Mouse (Mus musculus): Measurements from ENCODE around the gene Nthl1. TPM values are rescaled to one million over a fixed set of nuclear protein-coding genes. Genes with fewer than 3 reads are reported as not detected.

Gene Nthl1
- polyA plus RNA-seq, 1 experiment, result 9.8 TPM

DNA sequence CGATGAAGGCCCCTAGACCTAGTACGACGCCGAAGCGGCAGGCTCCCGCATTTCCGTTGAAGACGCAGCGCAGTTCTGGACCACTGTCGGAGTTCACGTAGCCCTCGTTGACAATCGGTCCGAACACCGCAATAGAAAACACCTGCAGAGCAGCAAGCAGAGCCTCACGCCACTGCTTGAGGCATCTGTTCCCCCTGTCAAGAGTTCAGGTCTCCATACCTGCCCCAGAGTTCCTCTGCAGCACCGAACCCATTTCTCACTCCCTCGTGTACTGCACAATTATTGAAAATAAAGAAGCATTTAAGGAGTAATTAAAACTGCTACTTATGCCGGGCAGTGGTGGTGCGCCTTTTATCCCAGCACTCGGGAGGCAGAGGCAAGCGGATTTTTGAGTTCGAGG lies 55.1 kb downstream of the Nthl1 start:
- DNase-seq, result no peak
- Histone ChIP-seq H3K27me3 (ENCODE audit: control insufficient read depth, insufficient read depth, low read length) (peaks cover 15% of the 10 kb centered on the region), H3K36me3 (ENCODE audit: control insufficient read depth, insufficient read depth, low read length) (no peaks in the 10 kb centered on the region), H3K27ac (ENCODE audit: control insufficient read depth, insufficient read depth, low read length) (no peak overlapping the region), H3K4me3 (ENCODE audit: control insufficient read depth, insufficient read depth, low read length) (peak overlapping the region; percentile 40), H3K4me1 (replicated peaks; ENCODE audit: control insufficient read depth, insufficient read depth, low read length) (peaks cover 22% of the 10 kb centered on the region)
- WGBS, result 22% methylated on average over 23 of the region's 23 CpGs
- TF ChIP-seq CTCF (IDR thresholded peaks at IDR 0.05; ENCODE audit: borderline replicate concordance, control insufficient read depth, extremely low read depth, insufficient read depth, low read length, poor library complexity) (no peak), POLR2A (IDR thresholded peaks at IDR 0.05; ENCODE audit: control insufficient read depth, extremely low read depth, insufficient read depth, low read length, poor library complexity) (no peak)

Other genes with a start within 250 kb of the Nthl1 start
- gene Rnps1, start 218.1 kb upstream of the Nthl1 start, polyA plus RNA-seq (2012; rRNA removed), result 241 and 251 TPM in 2 replicates
- gene Eci1, start 206.0 kb upstream of the Nthl1 start, polyA plus RNA-seq (2012; rRNA removed), result 41.6 and 57.0 TPM in 2 replicates
- 11.3 and 18.2 TPM in 2 replicates for gene Dnase1l2, start 189.6 kb upstream of the Nthl1 start, polyA plus RNA-seq (2012; rRNA removed)
- 166 and 188 TPM in 2 replicates for gene E4f1, start 162.4 kb upstream of the Nthl1 start, polyA plus RNA-seq (2012; rRNA removed)
- 58.8 and 65.4 TPM in 2 replicates for gene Pgp, start 162.3 kb upstream of the Nthl1 start, polyA plus RNA-seq (2012; rRNA removed)
- gene Bricd5, start 158.8 kb upstream of the Nthl1 start, polyA plus RNA-seq (2012; rRNA removed), result 0.57 and 0.97 TPM in 2 replicates
- 78.9 and 84.5 TPM in 2 replicates for gene Mlst8, start 153.6 kb upstream of the Nthl1 start, polyA plus RNA-seq (2012; rRNA removed)
- gene Caskin1, start 144.1 kb upstream of the Nthl1 start, polyA plus RNA-seq (2012; rRNA removed), result 0.15 and 0.20 TPM in 2 replicates
- gene Traf7, start 104.7 kb upstream of the Nthl1 start, polyA plus RNA-seq (2012; rRNA removed), result 339 and 362 TPM in 2 replicates
- gene Rab26, start 98.5 kb upstream of the Nthl1 start, polyA plus RNA-seq (2012; rRNA removed), result 1.6 and 1.9 TPM in 2 replicates
- 85.0 and 92.8 TPM in 2 replicates for gene Pkd1, start 82.8 kb upstream of the Nthl1 start, polyA plus RNA-seq (2012; rRNA removed)
- gene Tsc2, start 50 bp upstream of the Nthl1 start, polyA plus RNA-seq (2012; rRNA removed), result 163 and 173 TPM in 2 replicates
- gene Slc9a3r2, start 17.6 kb downstream of the Nthl1 start, polyA plus RNA-seq (2012; rRNA removed), result 13.5 and 19.6 TPM in 2 replicates
- gene Npw, start 25.8 kb downstream of the Nthl1 start, polyA plus RNA-seq (2012; rRNA removed), result 0.35 and 0.64 TPM in 2 replicates
- gene Zfp598, start 37.0 kb downstream of the Nthl1 start, polyA plus RNA-seq (2012; rRNA removed), result 118 and 123 TPM in 2 replicates
- gene Syngr3, start 57.3 kb downstream of the Nthl1 start, polyA plus RNA-seq (2012; rRNA removed), result 0.29 and 0.32 TPM in 2 replicates
- 24.3 and 33.3 TPM in 2 replicates for gene Gfer, start 63.5 kb downstream of the Nthl1 start, polyA plus RNA-seq (2012; rRNA removed)
- 10.5 and 10.8 TPM in 2 replicates for gene Noxo1, start 63.6 kb downstream of the Nthl1 start, polyA plus RNA-seq (2012; rRNA removed)
- gene Tbl3, start 75.0 kb downstream of the Nthl1 start, polyA plus RNA-seq (2012; rRNA removed), result 109 and 120 TPM in 2 replicates
- 0.88 and 0.96 TPM in 2 replicates for gene Rnf151, start 85.4 kb downstream of the Nthl1 start, polyA plus RNA-seq (2012; rRNA removed)
- 3,358 and 3,484 TPM in 2 replicates for gene Rps2, start 85.4 kb downstream of the Nthl1 start, polyA plus RNA-seq (2012; rRNA removed)
- 237 and 291 TPM in 2 replicates for gene Ndufb10, start 91.8 kb downstream of the Nthl1 start, polyA plus RNA-seq (2012; rRNA removed)
- 0.20 and 7.2 TPM in 2 replicates for gene Rpl3l, start 95.1 kb downstream of the Nthl1 start, polyA plus RNA-seq (2012; rRNA removed)
- 90.7 and 91.5 TPM in 2 replicates for gene Msrb1, start 104.0 kb downstream of the Nthl1 start, polyA plus RNA-seq (2012; rRNA removed)
- gene Hs3st6, start 120.3 kb downstream of the Nthl1 start, polyA plus RNA-seq (2012; rRNA removed), result 15.5 and 15.6 TPM in 2 replicates
- gene Meiob, start 171.6 kb downstream of the Nthl1 start, polyA plus RNA-seq (2012; rRNA removed), result not detected in 2 replicates
- 153 and 157 TPM in 2 replicates for gene Hagh, start 207.5 kb downstream of the Nthl1 start, polyA plus RNA-seq (2012; rRNA removed)
- gene Fahd1, start 217.7 kb downstream of the Nthl1 start, polyA plus RNA-seq (2012; rRNA removed), result 6.9 and 7.8 TPM in 2 replicates
- 8.4 and 9.0 TPM in 2 replicates for gene Igfals, start 233.3 kb downstream of the Nthl1 start, polyA plus RNA-seq (2012; rRNA removed)

Data from thymus, adult 2 months (tissue).